Mouse (Mus musculus) cerebellum, adult 11-12 months (tissue): ENCODE measurements around the gene Atf4.

Experiments used
- DNase-seq: peaks from one replicate; pipeline ENCODE4 v3.0.0; 2022

The Atf4 gene

DNA sequence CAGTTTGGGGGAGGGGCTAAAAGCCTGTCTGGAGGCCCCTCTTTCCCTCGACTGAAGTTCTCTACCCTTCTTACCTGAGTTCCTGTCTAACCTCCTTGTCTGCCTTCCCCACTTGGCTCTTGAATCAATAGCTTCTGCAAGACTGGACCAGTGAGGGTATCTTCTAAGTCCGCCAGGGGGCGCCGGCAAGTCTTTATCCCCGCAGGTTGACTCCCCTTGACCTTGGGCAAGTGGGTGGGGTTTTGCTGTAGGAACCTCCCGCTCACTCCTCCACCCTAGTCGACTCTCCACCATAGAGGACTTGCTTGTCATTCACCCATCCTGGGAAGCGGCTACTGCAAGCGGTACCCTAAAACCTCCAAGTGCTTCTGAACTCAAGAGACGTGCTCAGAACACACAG is 34.5 kb downstream of the Atf4 start:
- DNase-seq: peak; percentile 86

DNA sequence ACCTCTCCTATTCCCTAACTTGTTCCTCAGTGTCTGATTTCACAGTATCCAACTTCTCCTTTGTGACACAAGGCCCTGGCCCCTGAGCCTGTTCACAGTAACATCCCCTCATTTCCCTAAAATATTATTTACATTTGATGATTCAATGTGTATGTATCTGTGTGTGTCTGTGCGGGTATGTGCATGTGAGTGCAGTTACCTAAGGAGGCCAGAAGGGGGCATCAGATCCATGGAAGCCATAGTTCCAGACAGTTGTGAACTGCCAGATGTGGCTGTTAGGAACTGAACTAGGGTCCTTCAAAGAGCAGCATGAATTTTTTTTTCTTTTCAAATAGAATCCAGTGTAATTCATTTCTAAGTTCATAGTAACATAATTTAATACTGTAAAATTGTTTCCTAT is 42.2 kb downstream of the Atf4 start:
- DNase-seq: no peak

DNA sequence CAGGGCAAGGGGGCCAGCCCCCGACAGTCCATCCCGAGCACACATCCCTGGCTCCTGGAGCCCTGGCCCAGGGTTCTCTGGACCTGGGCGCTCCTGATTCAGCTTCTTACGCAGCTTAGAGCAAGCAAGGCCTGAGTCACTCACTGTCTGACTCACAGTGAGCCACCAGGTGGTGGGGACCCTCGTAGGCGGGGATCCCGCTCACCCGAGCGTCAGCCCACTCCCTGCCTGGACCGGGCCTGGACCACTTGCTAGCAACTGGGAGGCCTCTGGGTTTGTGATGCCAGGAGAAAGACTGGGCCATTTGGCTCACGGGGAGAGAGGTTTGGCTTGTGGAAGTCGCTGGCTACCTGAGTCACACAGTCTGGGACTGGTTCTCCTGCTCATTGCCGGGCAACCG is 48.8 kb downstream of the Atf4 start:
- DNase-seq: peak; percentile 61

DNA sequence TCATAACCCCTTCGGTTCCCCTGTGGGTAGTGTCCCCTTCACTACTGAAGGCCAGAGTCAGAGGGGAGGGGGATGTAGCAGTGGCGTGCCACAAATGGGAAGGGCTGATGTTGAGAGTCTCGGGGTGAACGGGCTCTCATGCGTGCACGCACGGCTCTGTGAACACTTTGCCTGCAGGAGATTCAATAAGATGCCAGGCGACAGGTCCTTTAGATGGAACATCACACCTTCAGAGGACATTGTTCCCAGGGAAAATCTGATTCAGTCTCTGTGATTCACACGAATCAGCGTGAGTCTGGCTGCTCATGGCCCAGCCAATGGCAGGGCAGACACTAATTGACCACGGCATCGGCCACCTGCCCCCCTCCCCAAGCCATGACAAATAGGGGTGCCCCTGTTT is 49.2 kb downstream of the Atf4 start:
- DNase-seq: no peak

DNA sequence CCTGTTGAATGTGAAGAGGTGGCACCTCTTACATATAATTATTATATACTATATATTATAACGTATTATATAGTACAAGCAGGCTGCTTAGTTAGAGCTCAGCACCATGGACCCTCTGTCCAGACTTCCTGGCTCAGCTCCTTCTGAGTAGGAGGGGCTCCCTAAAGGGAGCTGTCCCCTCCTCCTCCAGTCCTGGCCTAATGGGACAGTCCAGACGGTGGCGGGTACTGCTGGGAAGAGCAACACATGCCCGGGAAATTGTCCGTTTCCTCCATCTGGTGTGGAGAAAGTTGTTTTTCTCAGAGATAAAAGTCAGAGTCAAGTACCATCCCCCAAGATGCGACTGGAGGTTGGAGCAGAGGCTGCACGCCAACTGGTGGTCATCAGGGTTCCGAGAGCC is 51.2 kb downstream of the Atf4 start:
- DNase-seq: peak; percentile 73
